Mouse (Mus musculus) kidney, postnatal 0 days (tissue): ENCODE data around the gene Tsc22d3. TPM values are rescaled to one million over a fixed set of nuclear protein-coding genes. Genes with fewer than 3 reads are reported as not detected.

Experiments
- ATAC-seq: fragments of 200-750 bp; cut with Nextera tagmentation; replicated peaks from 2 replicates; pipeline ENCODE4 v1.8.0; 2017; ENCODE audit warnings: low read depth, moderate number of reproducible peaks, moderate TSS enrichment, moderate library complexity; ENCODE audit not compliant: low FRiP score
- DNase-seq: peaks from one replicate; pipeline ENCODE4 v3.0.0-alpha.2; 2016; ENCODE audit warnings: low spot score
- H3K27ac ChIP-seq: fragments of 300-500 bp; sonication (generic); 2 replicates; pipeline ENCODE4 v1.5.1; 2014; ENCODE audit warnings: mild to moderate bottlenecking
- H3K27me3 ChIP-seq: fragments of 300-500 bp; sonication (generic); 2 replicates; pipeline ENCODE4 v1.6.1; 2014; ENCODE audit warnings: low read length, mixed read lengths; ENCODE audit not compliant: insufficient read depth
- H3K36me3 ChIP-seq: fragments of 300-500 bp; sonication (generic); 2 replicates; pipeline ENCODE4 v1.6.1; 2014; ENCODE audit warnings: low read length, mixed read lengths; ENCODE audit not compliant: insufficient read depth
- H3K4me1 ChIP-seq: fragments of 300-500 bp; sonication (generic); replicated peaks from 2 replicates; pipeline ENCODE4 v1.6.1; 2014; ENCODE audit warnings: antibody characterized with exemption, low read length, mixed read lengths; ENCODE audit not compliant: insufficient read depth
- H3K4me2 ChIP-seq: fragments of 300-500 bp; sonication (generic); 2 replicates; pipeline ENCODE4 v1.6.1; 2014; ENCODE audit warnings: mild to moderate bottlenecking, low read length, moderate library complexity, mixed read lengths
- H3K4me3 ChIP-seq: fragments of 300-500 bp; sonication (generic); replicated peaks from 2 replicates; pipeline ENCODE4 v1.5.1; 2014; ENCODE audit warnings: low read depth, low read length
- H3K9ac ChIP-seq: fragments of 300-500 bp; sonication (generic); 2 replicates; pipeline ENCODE4 v1.6.1; 2014; ENCODE audit warnings: low read depth, low read length
- H3K9me3 ChIP-seq: fragments of 300-500 bp; sonication (generic); replicated peaks from 2 replicates; pipeline ENCODE4 v1.6.1; 2016; ENCODE audit warnings: low read length, inconsistent platforms, mixed read lengths
- CTCF ChIP-seq: IDR thresholded peaks from 2 replicates; pipeline ENCODE4 v1.5.1; 2016; ENCODE audit warnings: antibody characterized with exemption, low read depth, mild to moderate bottlenecking, moderate library complexity
- WGBS: fragments of 180-500 bp; shearing (Covaris S2); extraction: QIAGEN DNeasy Blood & Tissue Kit; methylation state at CpG from one replicate; pipeline ENCODE4 v1.1.7; 2014; 5-methylcytosine and 5-hydroxymethylcytosine counted together
- polyA plus RNA-seq: library from polyadenylated mRNA; unstranded; fragments of >200 nt; fragmentation: Nextera tagmentation; extraction: Ambion mirVana; gene quantifications from 2 replicates; pipeline ENCODE4 v1.2.1, GENCODE M21; 2015

Tsc22d3 gene
- polyA plus RNA-seq, 1 experiment from 2014 or later: 88.0 TPM

DNA sequence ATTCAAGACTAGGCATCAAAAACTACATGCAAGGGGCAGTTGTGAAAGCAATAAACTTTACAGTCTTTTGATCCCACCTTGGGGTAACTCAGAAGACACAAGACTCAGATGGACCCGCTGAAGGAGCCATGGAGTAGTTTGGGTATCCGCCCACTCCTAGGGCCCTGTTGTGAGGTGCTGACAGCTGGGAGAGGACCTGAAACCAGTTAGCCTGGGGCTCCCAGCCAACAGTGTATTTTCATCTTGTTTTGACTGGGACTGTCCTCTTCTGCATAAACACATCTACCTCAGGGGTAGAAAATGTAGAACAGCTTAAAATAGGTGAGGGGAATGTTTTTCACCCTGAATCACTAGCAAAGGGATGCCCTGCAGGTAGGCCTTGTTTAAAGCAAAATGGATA is 44.5 kb downstream of the Tsc22d3 start:
- H3K9ac ChIP-seq: no peak overlapping the region
- ATAC-seq (no peak), DNase-seq (no peak)
- no peaks in the 10 kb centered on the region for H3K36me3 ChIP-seq
- no peak overlapping the region for H3K4me2 ChIP-seq
- H3K27me3 ChIP-seq: 0 out of 2 replicates have a peak, but pooled peaks cover 3% of the 10 kb centered on the region
- H3K9me3 ChIP-seq: no peaks in the 10 kb centered on the region
- H3K4me1 ChIP-seq: no peaks in the 10 kb centered on the region
- no peak for TF ChIP-seq CTCF
- 77% methylated on average over 2 of the region's 2 CpGs for WGBS
- H3K27ac ChIP-seq: no peak overlapping the region
- H3K4me3 ChIP-seq: no peak overlapping the region

DNA sequence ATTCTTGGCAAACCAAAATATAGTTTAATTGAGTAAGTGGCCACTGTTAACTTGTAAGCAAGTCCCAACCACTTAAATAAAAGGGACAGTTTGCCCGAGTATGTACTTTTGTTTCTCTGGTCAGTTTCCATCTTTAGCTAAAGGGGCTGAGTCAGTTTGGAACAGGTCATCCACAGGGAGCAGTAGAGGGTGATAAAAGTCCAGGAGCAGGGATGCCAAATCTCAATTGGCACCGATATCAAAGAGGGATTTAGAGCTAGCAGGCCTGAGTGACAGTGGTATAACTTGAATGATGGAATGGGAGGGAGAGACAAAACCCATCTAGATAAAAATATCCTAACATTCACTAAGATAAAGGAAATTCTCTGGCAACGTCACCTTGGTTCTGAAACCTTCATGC is 45.0 kb downstream of the Tsc22d3 start:
- TF ChIP-seq CTCF: no peak

DNA sequence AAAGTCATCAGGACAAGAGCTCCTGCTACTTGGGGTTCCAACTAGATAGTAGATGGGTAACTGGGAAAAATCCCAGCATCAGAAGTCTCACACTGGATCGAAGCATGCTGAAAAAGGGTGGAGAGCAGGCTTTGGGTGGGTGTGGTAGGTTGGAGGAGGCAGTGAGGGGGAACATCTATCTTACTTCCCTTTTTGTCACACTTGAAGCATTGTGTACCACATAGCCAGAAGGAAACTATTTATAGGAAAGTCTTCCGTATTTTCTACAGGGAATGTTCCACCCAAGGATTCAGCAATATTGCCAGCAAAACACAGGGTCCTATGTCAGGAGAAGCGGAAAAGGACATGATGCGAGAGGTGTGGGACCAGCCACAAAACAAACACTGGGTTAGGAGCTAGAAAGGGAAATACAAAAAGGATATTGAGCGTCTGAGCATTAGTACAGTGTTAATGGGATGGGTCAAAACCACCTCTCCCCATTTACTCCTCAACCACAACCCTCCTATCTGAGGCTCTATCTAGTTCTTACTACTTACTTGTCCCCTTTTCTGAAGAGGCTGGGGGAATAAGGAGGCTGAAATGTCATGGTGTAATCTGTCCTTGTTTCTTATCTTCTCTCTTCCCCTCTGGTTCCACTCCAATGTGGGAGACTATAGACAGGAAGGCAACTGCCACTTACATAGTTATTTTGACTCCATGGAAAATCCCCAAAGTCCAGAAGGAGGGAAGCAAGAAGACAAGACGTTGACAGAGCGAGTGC is 52.6 kb downstream of the Tsc22d3 start:
- 77% methylated on average over 7 of the region's 7 CpGs for WGBS
- Histone ChIP-seq H3K4me1 (no peaks in the 10 kb centered on the region), H3K27ac (no peak overlapping the region), H3K9ac (no peak overlapping the region), H3K4me3 (no peak overlapping the region), H3K27me3 (no peaks in the 10 kb centered on the region), H3K36me3 (no peaks in the 10 kb centered on the region), H3K4me2 (no peak overlapping the region), H3K9me3 (no peaks in the 10 kb centered on the region)
- DNase-seq (no peak), ATAC-seq (no peak)
- no peak for TF ChIP-seq CTCF

More for the DNA sequence above, 45.0 kb downstream of the Tsc22d3 start:
- H3K9ac ChIP-seq: no peak overlapping the region
- H3K27me3 ChIP-seq: 0 out of 2 replicates have a peak, but pooled peaks cover 3% of the 10 kb centered on the region
- no peak overlapping the region for H3K27ac ChIP-seq
- no peaks in the 10 kb centered on the region for H3K9me3 ChIP-seq
- H3K36me3 ChIP-seq: no peaks in the 10 kb centered on the region
- DNase-seq: no peak
- H3K4me3 ChIP-seq: no peak overlapping the region
- WGBS: 72% methylated on average over 3 of the region's 3 CpGs
- no peaks in the 10 kb centered on the region for H3K4me1 ChIP-seq
- H3K4me2 ChIP-seq: no peak overlapping the region
- no peak for ATAC-seq

DNA sequence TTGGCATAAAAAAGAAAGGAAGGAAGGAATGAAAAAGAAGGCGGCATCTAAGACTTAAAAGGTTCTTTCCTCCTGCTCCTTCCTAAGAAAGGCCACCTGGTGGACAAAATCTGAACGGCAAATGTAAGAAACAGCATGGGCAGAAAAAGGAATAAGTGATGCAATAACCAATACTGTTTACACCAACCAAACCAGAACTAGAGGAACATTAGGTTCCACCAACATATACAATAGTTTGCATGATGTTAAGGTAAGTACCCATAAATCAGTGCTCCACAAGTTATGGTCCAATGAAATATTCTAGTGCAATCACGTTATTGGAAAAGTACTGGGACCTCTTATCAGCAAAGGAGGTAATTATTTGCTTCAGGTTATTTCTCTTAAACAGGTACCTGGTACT is 55.7 kb downstream of the Tsc22d3 start:
- H3K27me3 ChIP-seq: no peaks in the 10 kb centered on the region
- peak; percentile 83 for TF ChIP-seq CTCF
- no peak for ATAC-seq
- H3K27ac ChIP-seq: no peak overlapping the region
- H3K4me1 ChIP-seq: no peaks in the 10 kb centered on the region
- WGBS: 40% methylated on average over 3 of the region's 3 CpGs
- no peak overlapping the region for H3K4me2 ChIP-seq
- no peaks in the 10 kb centered on the region for H3K9me3 ChIP-seq
- DNase-seq: peak; percentile 75
- no peak overlapping the region for H3K4me3 ChIP-seq
- no peak overlapping the region for H3K9ac ChIP-seq
- no peaks in the 10 kb centered on the region for H3K36me3 ChIP-seq

DNA sequence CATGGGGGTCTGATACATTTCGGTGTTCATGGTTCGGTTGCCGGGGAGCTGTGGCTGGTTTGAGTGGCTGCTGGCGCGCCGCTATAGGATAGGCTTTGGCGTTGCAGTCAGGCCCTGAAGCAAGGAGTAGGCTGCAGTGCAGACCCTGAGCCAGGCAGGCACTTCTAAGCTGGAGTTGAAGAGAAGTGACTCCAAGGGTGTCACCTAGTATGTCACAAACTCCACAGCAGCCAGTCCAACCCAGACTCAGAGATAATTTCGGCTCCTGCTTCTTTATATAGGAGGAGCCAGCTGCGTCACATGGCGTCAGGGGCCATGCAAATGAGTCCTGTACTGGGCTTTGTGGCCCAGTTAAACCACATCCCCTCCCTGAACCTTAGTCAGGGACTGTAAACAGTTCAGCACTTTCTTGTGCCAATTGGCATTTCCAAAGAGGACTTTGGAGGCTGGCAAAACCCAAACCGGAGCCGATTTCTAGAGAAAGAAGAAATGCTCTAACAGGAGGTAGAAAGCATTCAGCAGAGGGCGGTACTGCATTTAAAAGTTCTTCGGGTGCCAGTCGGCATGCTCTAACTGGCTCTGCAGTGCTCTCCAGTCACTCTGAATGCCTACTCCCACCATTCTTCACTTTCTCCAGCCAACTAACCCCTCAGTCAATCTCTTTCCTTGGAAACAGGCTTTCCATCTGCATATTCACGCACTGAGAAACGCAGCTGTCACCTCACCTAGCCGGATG is 57.4 kb downstream of the Tsc22d3 start:
- peak; percentile 38 for TF ChIP-seq CTCF
- peak overlapping the region; percentile 47 for H3K4me3 ChIP-seq
- H3K27ac ChIP-seq: peak overlapping the region; percentile 88
- DNase-seq (peak; percentile 80), ATAC-seq (peak; percentile 88)
- no peaks in the 10 kb centered on the region for H3K4me1 ChIP-seq
- 34% methylated on average over 18 of the region's 18 CpGs for WGBS
- no peaks in the 10 kb centered on the region for H3K27me3 ChIP-seq
- H3K9me3 ChIP-seq: no peaks in the 10 kb centered on the region
- H3K36me3 ChIP-seq: no peaks in the 10 kb centered on the region
- peak overlapping the region; percentile 67 for H3K9ac ChIP-seq
- peak overlapping the region; percentile 63 for H3K4me2 ChIP-seq

DNA sequence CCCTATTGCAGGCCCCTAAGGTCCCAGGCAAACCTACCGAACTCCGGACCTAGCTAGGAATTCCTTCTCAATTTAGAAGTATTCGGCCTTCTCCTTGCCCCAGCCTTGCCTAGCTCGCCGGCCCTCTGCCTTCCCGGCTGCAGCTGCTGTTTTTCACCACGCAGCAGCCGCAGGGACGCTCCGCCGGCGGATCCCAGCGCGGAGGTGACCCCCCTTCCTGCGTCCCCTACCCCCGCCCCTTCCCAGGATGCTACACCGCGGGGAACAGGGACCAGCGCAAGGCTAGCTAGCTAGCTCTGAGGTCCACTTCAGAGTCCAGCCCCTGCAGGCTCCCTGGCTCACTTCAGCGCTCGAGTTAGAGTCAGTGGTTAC is 58.0 kb downstream of the Tsc22d3 start:
- Histone ChIP-seq H3K9ac (peak overlapping the region; percentile 67), H3K4me2 (peak overlapping the region; percentile 63), H3K27me3 (no peaks in the 10 kb centered on the region), H3K4me1 (no peaks in the 10 kb centered on the region), H3K9me3 (no peaks in the 10 kb centered on the region), H3K4me3 (peak overlapping the region; percentile 47), H3K27ac (peak overlapping the region; percentile 88), H3K36me3 (no peaks in the 10 kb centered on the region)
- TF ChIP-seq CTCF: no peak
- ATAC-seq (peak; percentile 90), DNase-seq (peak; percentile 65)
- WGBS: 18% methylated on average over 21 of the region's 21 CpGs
